Mouse (Mus musculus) hindbrain, embryonic 16.5 days (tissue): Measurements from ENCODE around the gene A730049H05Rik. TPM values are rescaled to one million over a fixed set of nuclear protein-coding genes. Genes with fewer than 3 reads are reported as not detected.

Experiments used
- ATAC-seq: fragments of 200-750 bp; cut with Nextera tagmentation; 2 replicates; pipeline ENCODE4 v1.8.0; 2017; ENCODE audit warnings: moderate TSS enrichment, moderate library complexity
- H3K27ac ChIP-seq: fragments of 300-500 bp; sonication (generic); 2 replicates; pipeline ENCODE4 v1.5.1; 2014; ENCODE audit warnings: low read depth, mild to moderate bottlenecking, control low read depth, low read length, moderate library complexity
- H3K27me3 ChIP-seq: fragments of 300-500 bp; sonication (generic); replicated peaks from 2 replicates; pipeline ENCODE4 v1.6.1; 2014; ENCODE audit warnings: low read length; ENCODE audit not compliant: control insufficient read depth, insufficient read depth
- H3K36me3 ChIP-seq: fragments of 300-500 bp; sonication (generic); 2 replicates; pipeline ENCODE4 v1.6.1; 2014; ENCODE audit warnings: mild to moderate bottlenecking, low read length, moderate library complexity, mixed read lengths; ENCODE audit not compliant: control insufficient read depth, insufficient read depth
- H3K4me1 ChIP-seq: fragments of 300-500 bp; sonication (generic); 2 replicates; pipeline ENCODE4 v1.6.1; 2014; ENCODE audit warnings: low read depth, low read length; ENCODE audit not compliant: control insufficient read depth, insufficient read depth
- H3K4me2 ChIP-seq: fragments of 300-500 bp; sonication (generic); 2 replicates; pipeline ENCODE4 v1.6.1; 2014; ENCODE audit warnings: mild to moderate bottlenecking, low read length, control low read depth, moderate library complexity
- H3K4me3 ChIP-seq: fragments of 300-500 bp; sonication (generic); 2 replicates; pipeline ENCODE4 v1.5.1; 2014; ENCODE audit warnings: mild to moderate bottlenecking, low read length, control low read depth, moderate library complexity
- H3K9ac ChIP-seq: fragments of 300-500 bp; sonication (generic); 2 replicates; pipeline ENCODE4 v1.6.1; 2014; ENCODE audit warnings: low read depth, mild to moderate bottlenecking, control low read depth, low read length, moderate library complexity
- H3K9me3 ChIP-seq: fragments of 300-500 bp; sonication (generic); 2 replicates; pipeline ENCODE4 v1.6.1; 2014; ENCODE audit warnings: mild to moderate bottlenecking, low read length, moderate library complexity; ENCODE audit not compliant: control insufficient read depth
- WGBS: fragments of 180-500 bp; shearing (Covaris S2); extraction: QIAGEN DNeasy Blood & Tissue Kit; methylation state at CpG from one replicate; pipeline ENCODE4 v1.1.7; 2014; 5-methylcytosine and 5-hydroxymethylcytosine counted together
- polyA plus RNA-seq: library from polyadenylated mRNA; unstranded; fragments of >200 nt; fragmentation: Nextera tagmentation; extraction: Ambion mirVana; gene quantifications from 2 replicates; pipeline ENCODE4 v1.2.1, GENCODE M21; 2015

A730049H05Rik gene
- polyA plus RNA-seq, 1 experiment from 2014 or later, result 0.54 TPM

DNA sequence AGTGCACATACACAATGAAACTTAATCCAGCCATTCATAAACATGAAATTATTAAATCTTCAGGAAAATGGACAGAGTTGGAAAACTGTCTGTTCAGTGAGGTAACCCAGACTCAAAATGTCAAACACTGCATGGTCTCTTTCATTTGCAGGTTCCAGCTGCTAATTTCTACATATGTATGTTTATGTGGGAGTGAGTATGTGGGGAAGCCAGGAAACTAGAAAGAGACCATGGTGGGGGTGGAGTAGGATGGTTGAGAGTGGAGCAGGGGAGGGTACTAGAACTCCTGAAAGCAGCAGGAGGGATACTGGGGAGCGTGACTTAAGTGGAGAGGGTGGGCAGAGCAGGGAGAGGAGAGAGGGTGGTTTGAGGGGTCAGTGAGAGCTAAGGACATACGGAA lies 14.8 kb upstream of the A730049H05Rik start:
- ATAC-seq, result no peak
- no peaks in the 10 kb centered on the region for H3K36me3 ChIP-seq

DNA sequence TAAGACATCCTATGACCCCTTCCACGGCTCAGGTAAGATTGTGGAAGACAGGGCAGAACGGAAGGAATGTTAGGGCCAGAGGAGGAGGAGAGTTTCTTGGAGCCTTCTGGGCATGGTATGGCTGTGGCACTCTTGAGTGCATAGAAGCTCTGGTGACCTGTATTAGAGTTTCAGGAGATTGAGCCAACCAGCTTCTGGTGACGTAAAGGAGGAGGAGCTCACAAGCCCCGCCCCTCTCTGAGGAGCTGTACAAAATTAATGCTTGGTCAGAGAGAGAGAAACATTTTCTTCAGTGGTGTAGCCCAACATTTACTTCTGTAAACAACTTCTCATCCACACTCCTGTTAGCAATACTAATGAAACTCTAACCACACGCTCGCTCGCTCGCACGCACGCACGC lies 13.9 kb upstream of the A730049H05Rik start:
- Histone ChIP-seq H3K36me3 (no peaks in the 10 kb centered on the region), H3K27me3 (no peaks in the 10 kb centered on the region), H3K9me3 (no peaks in the 10 kb centered on the region), H3K4me2 (no peak overlapping the region), H3K4me1 (peaks cover 4% of the 10 kb centered on the region; the same call in 1 of the 2 replicates), H3K9ac (no peak overlapping the region), H3K27ac (no peak overlapping the region), H3K4me3 (no peak overlapping the region)
- peak; percentile 9; the same call in 1 of the 2 replicates for ATAC-seq
- 90% methylated on average over 11 of the region's 11 CpGs for WGBS

More for the DNA sequence above, 14.8 kb upstream of the A730049H05Rik start:
- Histone ChIP-seq H3K4me3 (no peak overlapping the region), H3K27me3 (no peaks in the 10 kb centered on the region), H3K4me2 (no peak overlapping the region), H3K27ac (no peak overlapping the region), H3K9ac (no peak overlapping the region), H3K4me1 (peaks cover 4% of the 10 kb centered on the region; the same call in 1 of the 2 replicates), H3K9me3 (no peaks in the 10 kb centered on the region)
- WGBS, result 67% methylated on average over 2 of the region's 2 CpGs

DNA sequence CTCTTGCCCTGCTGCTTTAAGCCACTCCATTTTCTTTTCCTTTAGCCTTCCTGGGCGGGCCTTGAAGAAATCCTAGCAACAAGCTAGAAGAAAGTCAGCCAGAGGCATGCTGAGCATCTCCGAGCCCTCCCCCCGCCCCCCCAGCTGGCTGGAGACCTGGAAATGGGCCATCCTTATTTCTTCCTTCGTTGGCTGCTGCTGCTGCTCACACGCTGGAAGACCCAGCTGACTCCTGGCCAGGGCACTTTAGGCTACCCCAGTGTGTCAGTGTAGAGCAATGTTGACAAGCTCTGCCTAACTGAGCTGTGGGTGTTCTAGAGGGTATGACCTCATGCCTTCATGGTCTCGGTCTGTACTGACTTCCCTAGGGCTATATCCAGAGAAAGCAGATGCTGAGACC lies 13.1 kb upstream of the A730049H05Rik start:
- no peaks in the 10 kb centered on the region for H3K27me3 ChIP-seq
- no peak overlapping the region for H3K4me2 ChIP-seq
- H3K9me3 ChIP-seq, result no peaks in the 10 kb centered on the region
- no peak overlapping the region for H3K9ac ChIP-seq
- peaks cover 4% of the 10 kb centered on the region; the same call in 1 of the 2 replicates for H3K4me1 ChIP-seq
- H3K4me3 ChIP-seq, result no peak overlapping the region
- ATAC-seq, result peak; percentile 93
- H3K27ac ChIP-seq, result no peak overlapping the region
- no peaks in the 10 kb centered on the region for H3K36me3 ChIP-seq
- WGBS, result 25% methylated on average over 6 of the region's 6 CpGs

DNA sequence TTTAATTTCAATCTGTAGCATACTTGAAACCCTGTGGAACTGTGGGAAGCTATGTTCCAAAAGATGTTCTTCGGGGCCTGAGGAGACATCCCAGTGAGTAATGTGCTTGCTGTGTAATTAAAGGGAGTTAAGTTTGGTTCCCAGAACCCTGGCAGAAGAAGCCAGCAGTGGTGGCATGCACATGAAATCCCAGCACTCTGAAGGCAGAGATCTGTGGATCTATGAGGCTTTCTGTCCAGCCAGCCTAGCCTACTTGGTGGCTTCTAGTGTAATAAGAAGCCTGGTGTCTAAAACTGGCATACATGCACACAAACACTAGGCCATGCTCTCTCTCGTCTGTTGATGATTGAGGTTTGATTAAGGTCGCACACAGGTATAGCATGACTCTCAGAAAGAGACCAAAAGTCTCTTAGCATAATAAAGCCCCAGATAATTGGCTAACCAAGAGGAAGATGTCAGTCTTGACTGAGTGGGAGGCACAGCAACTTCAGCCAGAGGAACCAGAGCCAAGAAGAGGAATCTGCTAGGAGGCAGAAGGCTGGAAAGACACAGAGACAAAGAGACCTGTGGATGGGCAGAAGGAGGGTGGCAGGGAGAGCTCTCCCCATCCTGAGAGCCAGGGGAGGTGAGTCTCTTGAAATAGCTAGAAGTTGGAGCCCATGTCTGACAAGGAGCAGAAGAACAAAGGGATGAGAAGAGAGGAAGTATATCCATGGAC lies 11.9 kb upstream of the A730049H05Rik start:
- Histone ChIP-seq H3K4me3 (no peak overlapping the region), H3K4me1 (peaks cover 4% of the 10 kb centered on the region; the same call in 1 of the 2 replicates), H3K27ac (no peak overlapping the region), H3K27me3 (no peaks in the 10 kb centered on the region), H3K9me3 (no peaks in the 10 kb centered on the region), H3K4me2 (no peak overlapping the region), H3K36me3 (no peaks in the 10 kb centered on the region), H3K9ac (no peak overlapping the region)
- no peak for ATAC-seq
- WGBS, result 84% methylated on average over 3 of the region's 3 CpGs

DNA sequence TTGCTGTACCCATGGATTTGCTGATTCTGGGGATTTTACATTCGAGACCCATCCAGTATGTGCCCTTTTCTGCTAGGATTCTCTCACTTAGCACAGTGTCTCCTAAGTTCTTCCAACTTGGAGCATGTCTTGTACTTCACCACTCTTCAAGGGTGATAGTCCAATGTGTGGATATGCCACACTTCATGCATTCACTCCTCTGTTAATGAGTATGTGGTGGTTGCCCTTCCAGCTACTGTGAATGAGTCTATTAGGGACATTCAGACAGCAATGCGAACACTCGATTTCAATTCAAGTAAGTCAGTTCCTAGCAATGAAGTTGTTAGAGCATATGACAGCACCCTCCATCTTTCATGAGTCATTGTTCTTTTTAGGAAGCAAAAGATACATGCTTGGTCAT lies 6.5 kb upstream of the A730049H05Rik start:
- Histone ChIP-seq H3K27ac (no peak overlapping the region), H3K9ac (no peak overlapping the region), H3K4me2 (no peak overlapping the region), H3K4me3 (no peak overlapping the region), H3K4me1 (no peaks in the 10 kb centered on the region), H3K27me3 (no peaks in the 10 kb centered on the region), H3K36me3 (no peaks in the 10 kb centered on the region), H3K9me3 (no peaks in the 10 kb centered on the region)
- ATAC-seq, result no peak
- 84% methylated on average over 3 of the region's 3 CpGs for WGBS

DNA sequence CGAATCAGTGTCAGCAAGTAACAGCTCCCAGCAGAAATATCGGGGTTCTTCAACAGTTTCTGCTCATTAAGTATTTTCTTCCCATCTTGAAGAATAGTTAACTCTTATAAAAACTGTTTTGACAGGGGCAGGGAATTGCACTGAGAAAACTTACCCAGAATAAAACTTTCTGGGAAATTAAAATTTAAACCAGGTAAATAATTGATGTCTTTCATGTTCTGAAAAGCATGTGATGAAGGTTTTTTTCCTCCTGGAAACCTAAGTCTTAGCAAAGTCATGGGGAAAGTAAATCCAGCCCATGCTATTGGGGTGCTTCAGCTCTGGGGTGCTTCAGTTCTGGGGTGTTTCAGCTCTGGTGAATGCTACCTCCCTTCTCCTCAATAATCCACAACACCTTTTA lies 5.7 kb upstream of the A730049H05Rik start:
- Histone ChIP-seq H3K27me3 (0 out of 2 replicates have a peak, but pooled peaks cover 3% of the 10 kb centered on the region), H3K4me3 (no peak overlapping the region), H3K9me3 (no peaks in the 10 kb centered on the region), H3K4me2 (no peak overlapping the region), H3K27ac (no peak overlapping the region), H3K4me1 (no peaks in the 10 kb centered on the region), H3K9ac (no peak overlapping the region), H3K36me3 (no peaks in the 10 kb centered on the region)
- ATAC-seq, result no peak
- WGBS, result 94% methylated on average over 2 of the region's 2 CpGs

DNA sequence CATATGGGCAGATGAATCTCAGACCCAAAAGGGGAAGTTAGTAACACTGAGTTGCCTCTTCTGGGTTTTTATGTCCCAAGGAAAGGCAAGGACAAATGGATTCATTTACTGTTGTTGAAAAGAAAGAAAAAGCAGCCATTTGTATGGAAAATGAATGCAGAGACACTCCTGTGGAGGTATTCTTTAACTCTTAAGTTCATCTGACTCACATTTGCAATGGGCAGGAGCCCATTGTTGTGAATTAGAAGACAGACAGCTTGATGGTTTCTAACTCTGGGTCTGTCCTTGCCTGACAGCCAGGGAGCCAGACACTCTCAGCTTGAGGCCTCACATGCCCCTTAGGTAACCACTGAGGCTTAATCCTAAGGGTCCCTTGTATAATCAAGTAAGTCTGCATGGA lies 4.7 kb upstream of the A730049H05Rik start:
- ATAC-seq, result no peak
- H3K4me3 ChIP-seq, result no peak overlapping the region
- no peak overlapping the region for H3K27ac ChIP-seq
- 0 out of 2 replicates have a peak, but pooled peaks cover 3% of the 10 kb centered on the region for H3K27me3 ChIP-seq
- no peak overlapping the region for H3K9ac ChIP-seq
- H3K4me1 ChIP-seq, result peaks cover 8% of the 10 kb centered on the region
- no peaks in the 10 kb centered on the region for H3K9me3 ChIP-seq
- H3K36me3 ChIP-seq, result no peaks in the 10 kb centered on the region
- H3K4me2 ChIP-seq, result no peak overlapping the region

DNA sequence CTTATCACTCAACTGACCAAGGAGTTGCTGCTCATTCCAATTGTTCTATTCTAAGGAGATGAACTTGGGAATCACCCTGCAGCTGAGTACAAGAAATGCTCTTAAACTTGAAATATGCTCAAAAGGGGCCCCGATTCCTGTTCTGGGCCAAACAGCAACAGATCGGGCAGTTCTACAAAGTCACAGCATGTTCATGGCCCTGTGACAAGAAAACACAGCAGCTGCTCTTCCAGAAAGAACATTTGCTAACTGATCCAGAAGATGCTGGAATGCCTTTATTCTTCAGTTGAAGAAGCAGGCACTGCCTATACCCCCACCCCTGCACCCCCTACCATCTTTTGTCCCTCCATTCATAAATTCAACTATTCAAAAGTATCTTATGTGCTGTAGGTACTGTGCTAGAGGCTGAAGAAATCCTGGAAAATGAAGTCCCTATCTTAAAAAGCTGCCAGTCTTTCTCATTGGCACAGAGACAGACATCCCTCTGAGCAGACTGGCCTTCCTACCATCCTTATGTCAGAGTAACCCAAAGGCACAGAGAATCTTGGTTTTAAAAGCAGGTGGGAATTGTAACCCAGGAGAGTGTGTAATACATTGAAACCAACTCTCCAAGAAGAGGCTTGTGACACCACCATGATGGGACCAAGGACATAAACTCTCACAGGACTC lies 3.4 kb upstream of the A730049H05Rik start:
- 0 out of 2 replicates have a peak, but pooled peaks cover 3% of the 10 kb centered on the region for H3K27me3 ChIP-seq
- no peak overlapping the region for H3K27ac ChIP-seq
- 62% methylated on average over 2 of the region's 2 CpGs for WGBS
- H3K4me1 ChIP-seq, result peaks cover 9% of the 10 kb centered on the region
- H3K9me3 ChIP-seq, result no peaks in the 10 kb centered on the region
- H3K9ac ChIP-seq, result no peak overlapping the region
- 0 out of 2 replicates have a peak, but pooled peaks have one; percentile 40 for ATAC-seq
- no peak overlapping the region for H3K4me2 ChIP-seq
- H3K36me3 ChIP-seq, result no peaks in the 10 kb centered on the region
- H3K4me3 ChIP-seq, result no peak overlapping the region

DNA sequence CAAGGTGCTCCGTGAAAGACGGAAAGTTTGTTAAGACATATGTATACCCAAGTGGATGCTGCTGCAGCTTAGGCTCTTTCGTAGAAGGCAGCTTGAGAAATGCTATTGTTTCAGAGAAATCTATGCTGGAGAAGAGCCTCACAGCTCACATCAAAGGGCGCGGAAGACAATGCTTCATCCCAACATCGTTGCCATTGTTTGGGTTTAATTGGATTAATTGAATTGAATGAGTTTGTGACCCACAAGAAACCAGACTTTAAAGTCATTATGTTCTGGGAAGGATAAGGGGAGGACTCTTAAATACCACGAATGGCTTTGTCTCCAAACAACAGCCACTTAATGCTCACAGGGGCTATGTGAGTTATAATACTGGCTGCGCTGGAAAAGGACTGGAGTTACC lies 1.4 kb downstream of the A730049H05Rik start:
- Histone ChIP-seq H3K9me3 (no peaks in the 10 kb centered on the region), H3K36me3 (no peaks in the 10 kb centered on the region), H3K4me2 (no peak overlapping the region), H3K4me3 (no peak overlapping the region), H3K27me3 (0 out of 2 replicates have a peak, but pooled peaks cover 3% of the 10 kb centered on the region), H3K27ac (no peak overlapping the region), H3K9ac (no peak overlapping the region), H3K4me1 (peaks cover 9% of the 10 kb centered on the region)
- ATAC-seq, result no peak
- 28% methylated on average over 8 of the region's 8 CpGs for WGBS
